Mouse (Mus musculus) CH12.LX (cell line): ENCODE measurements around the gene Ralb. TPM values are rescaled to one million over a fixed set of nuclear protein-coding genes. Genes with fewer than 3 reads are reported as not detected.

Experiments used
- DNase-seq: peaks from one replicate; pipeline ENCODE4 v3.0.0-alpha.2; 2013; ENCODE audit errors: extremely low read depth
- H3K27ac ChIP-seq: 2 replicates; pipeline ENCODE4 v1.5.1; 2012; ENCODE audit warnings: low read depth, mild to moderate bottlenecking, control low read depth, moderate library complexity; ENCODE audit not compliant: insufficient read depth
- H3K27me3 ChIP-seq: replicated peaks from 2 replicates; pipeline ENCODE3; 2012; ENCODE audit warnings: inconsistent platforms
- H3K36me3 ChIP-seq, 2 experiments: replicated peaks in 1 of 2; 2 replicates each; pipeline versions ENCODE3 to v1.6.1; 2012; ENCODE audit warnings: inconsistent platforms in 1 of 2, low read length in 1 of 2, mild to moderate bottlenecking in 1 of 2, mixed read lengths in 1 of 2, moderate library complexity in 1 of 2; ENCODE audit not compliant: control insufficient read depth in 1 of 2, insufficient read depth in 1 of 2
- H3K4me1 ChIP-seq, 2 experiments: 2 replicates each; pipeline ENCODE4 v1.6.1; 2012; ENCODE audit warnings: inconsistent platforms in 1 of 2, moderate library complexity in 1 of 2; ENCODE audit not compliant: insufficient read depth in 2 of 2, control insufficient read depth in 1 of 2
- H3K4me2 ChIP-seq: 2 replicates; pipeline ENCODE4 v1.6.1; 2012; ENCODE audit warnings: low read depth, mild to moderate bottlenecking, control low read depth; ENCODE audit not compliant: poor library complexity, insufficient read depth, severe bottlenecking
- H3K4me3 ChIP-seq, 3 experiments: fragments of 150-350 bp in 1 of 3; sonication (generic) in 1 of 3; replicated peaks in 1 of 3; 2 replicates each; pipeline versions ENCODE3 to v1.5.1; 2011 to 2012; ENCODE audit warnings: low read depth in 2 of 3, low read length in 2 of 3, mild to moderate bottlenecking in 2 of 3, moderate library complexity in 2 of 3, control low read depth in 1 of 3, improper control_type of control experiment in 1 of 3, inconsistent platforms in 1 of 3, mixed read lengths in 1 of 3; ENCODE audit not compliant: poor library complexity in 1 of 3
- H3K79me2 ChIP-seq: replicated peaks from 2 replicates; pipeline ENCODE4 v1.6.1; 2012; ENCODE audit warnings: mild to moderate bottlenecking, moderate library complexity; ENCODE audit not compliant: control insufficient read depth, poor library complexity, insufficient read depth, severe bottlenecking; ENCODE audit errors: extremely low read depth
- H3K9ac ChIP-seq: 2 replicates; pipeline ENCODE4 v1.6.1; 2012; ENCODE audit warnings: low read depth, mild to moderate bottlenecking, control low read depth, moderate library complexity; ENCODE audit not compliant: insufficient read depth
- H3K9me3 ChIP-seq: replicated peaks from 2 replicates; pipeline ENCODE3; 2012; ENCODE audit warnings: low read length, inconsistent platforms, mixed read lengths
- BHLHE40 ChIP-seq: IDR thresholded peaks from 2 replicates; pipeline ENCODE4 v1.6.1; 2011; ENCODE audit warnings: mild to moderate bottlenecking, low read depth, low read length, improper control_type of control experiment
- CHD1 ChIP-seq: IDR thresholded peaks from 2 replicates; pipeline ENCODE4 v1.6.1; 2012; ENCODE audit warnings: low read depth, low read length, improper control_type of control experiment, inconsistent platforms
- CTCF ChIP-seq, 2 experiments: IDR thresholded peaks in 1 of 2; conservative IDR thresholded peaks in 1 of 2; 2 replicates each; pipeline ENCODE4 v1.5.1; 2011 to 2012; ENCODE audit warnings: low read depth in 2 of 2, low read length in 2 of 2, improper control_type of control experiment in 1 of 2, inconsistent platforms in 1 of 2, mild to moderate bottlenecking in 1 of 2, moderate library complexity in 1 of 2
- EP300 ChIP-seq: IDR thresholded peaks from 2 replicates; pipeline ENCODE4 v1.6.1; 2011; ENCODE audit warnings: low read length, improper control_type of control experiment
- ETS1 ChIP-seq: conservative IDR thresholded peaks from 2 replicates; pipeline ENCODE4 v1.6.1; 2012; ENCODE audit warnings: low read depth, mild to moderate bottlenecking, inconsistent platforms, low read length, improper control_type of control experiment, moderate library complexity
- KAT2A ChIP-seq: IDR thresholded peaks from 2 replicates; pipeline ENCODE4 v1.6.1; 2012; ENCODE audit warnings: low read length, improper control_type of control experiment, inconsistent platforms; ENCODE audit not compliant: insufficient replicate concordance
- MXI1 ChIP-seq: IDR thresholded peaks from 2 replicates; pipeline ENCODE4 v1.6.1; 2011; ENCODE audit warnings: mild to moderate bottlenecking, low read depth, low read length, improper control_type of control experiment
- NELFE ChIP-seq: IDR thresholded peaks from 2 replicates; pipeline ENCODE4 v1.6.1; 2011; ENCODE audit warnings: low read depth, low read length, improper control_type of control experiment
- NRF1 ChIP-seq: IDR thresholded peaks from 2 replicates; pipeline ENCODE4 v1.6.1; 2014; ENCODE audit warnings: low read depth, mild to moderate bottlenecking, inconsistent platforms, low read length, improper control_type of control experiment, moderate library complexity
- POLR2A ChIP-seq: IDR thresholded peaks from 2 replicates; pipeline ENCODE4 v1.6.1; 2011; ENCODE audit warnings: low read depth, mild to moderate bottlenecking, improper control_type of control experiment, low read length
- RAD21 ChIP-seq: IDR thresholded peaks from 2 replicates; pipeline ENCODE4 v1.6.1; 2011; ENCODE audit warnings: low read depth, mild to moderate bottlenecking, low read length, improper control_type of control experiment, moderate library complexity
- SIN3A ChIP-seq: IDR thresholded peaks from 2 replicates; pipeline ENCODE4 v1.6.1; 2012; ENCODE audit warnings: low read length, improper control_type of control experiment, inconsistent platforms
- SMC3 ChIP-seq: IDR thresholded peaks from 2 replicates; pipeline ENCODE4 v1.6.1; 2011; ENCODE audit warnings: low read depth, low read length, improper control_type of control experiment
- TBP ChIP-seq: conservative IDR thresholded peaks from 2 replicates; pipeline ENCODE4 v1.6.1; 2011; ENCODE audit warnings: low read depth, low read length, improper control_type of control experiment
- TCF12 ChIP-seq: IDR thresholded peaks from 2 replicates; pipeline ENCODE4 v1.6.1; 2014; ENCODE audit warnings: low read depth, mild to moderate bottlenecking, inconsistent platforms, low read length, improper control_type of control experiment
- ZC3H11A ChIP-seq: IDR thresholded peaks from 2 replicates; pipeline ENCODE4 v1.6.1; 2012; ENCODE audit warnings: low read depth, mild to moderate bottlenecking, inconsistent platforms, low read length, improper control_type of control experiment
- ZNF384 ChIP-seq: IDR thresholded peaks from 2 replicates; pipeline ENCODE4 v1.6.1; 2012; ENCODE audit warnings: low read depth, low read length, improper control_type of control experiment, inconsistent platforms
- dilution Hi-C: fragments of 300-500 bp; cut with MboI; formaldehyde crosslinking; loops from 2 replicates; pipeline ENCODE4 v1.14.3; 2020; ENCODE audit warnings: low sequenced_read_pairs; ENCODE audit not compliant: extremely low pct_unique_long_range_greater_than_20kb, extremely low pct_ligation_motif_present
- in situ Hi-C: fragments of 300-500 bp; cut with MboI; formaldehyde crosslinking; loops from 3 replicates; pipeline ENCODE4 v1.14.3; 2019; ENCODE audit warnings: low sequenced_read_pairs, low pct_ligation_motif_present, low pct_unique_long_range_greater_than_20kb, mixed read lengths
- polyA plus RNA-seq: library from polyadenylated mRNA; unstranded; fragments of >175 nt; gene quantifications from 2 replicates; pipeline ENCODE4 v1.2.1, GENCODE M21; 2012; ENCODE audit warnings: low read depth; ENCODE audit not compliant: insufficient read length
- total RNA-seq, 2 experiments: library from RNA; depleted of rRNA; stranded (reverse); fragments of 300-350 nt in 1 of 2; fragments of >200 nt in 1 of 2; gene quantifications; 2 replicates each; pipeline ENCODE4 v1.2.3; 2012 to 2014

Ralb gene
- total and polyA plus RNA-seq, 3 experiments: 18.2 to 28.7 (median 22.9) TPM

GRCm38 (mm10) chr1:119484457-119484856 lies 20.1 kb downstream of the Ralb start:
- TF ChIP-seq ZC3H11A: no peak
- no peak for TF ChIP-seq TCF12
- TF ChIP-seq RAD21: peak; percentile 28
- peak; percentile 32 to 64; a peak in 3 of 4 replicates for TF ChIP-seq CTCF (conservative IDR thresholded peaks at IDR 0.05 in 1 of 2, IDR thresholded peaks at IDR 0.05 in 1 of 2; ENCODE audit: low read depth in 2 of 2, low read length in 2 of 2)
- no peak for TF ChIP-seq POLR2A
- H3K4me2 ChIP-seq: no peak overlapping the region
- peak; percentile 43 for DNase-seq
- no peaks in the 10 kb centered on the region for H3K79me2 ChIP-seq
- no peak overlapping the region for H3K27ac ChIP-seq
- no peak overlapping the region for H3K4me3 ChIP-seq
- in situ Hi-C loops (loop anchor here (25.0 kb wide), 1 partner anchor 397 kb away; no protein-coding TSS in a partner anchor), dilution Hi-C loops (no loop called here)
- H3K27me3 ChIP-seq: no peaks in the 10 kb centered on the region
- H3K9me3 ChIP-seq: peaks cover 2% of the 10 kb centered on the region
- peaks cover 0 to 31% of the 10 kb centered on the region in 2 experiments for H3K36me3 ChIP-seq
- no peak overlapping the region for H3K9ac ChIP-seq
- peaks cover 0 to 21% of the 10 kb centered on the region in 2 experiments; a peak in 2 of 4 replicates for H3K4me1 ChIP-seq

DNA sequence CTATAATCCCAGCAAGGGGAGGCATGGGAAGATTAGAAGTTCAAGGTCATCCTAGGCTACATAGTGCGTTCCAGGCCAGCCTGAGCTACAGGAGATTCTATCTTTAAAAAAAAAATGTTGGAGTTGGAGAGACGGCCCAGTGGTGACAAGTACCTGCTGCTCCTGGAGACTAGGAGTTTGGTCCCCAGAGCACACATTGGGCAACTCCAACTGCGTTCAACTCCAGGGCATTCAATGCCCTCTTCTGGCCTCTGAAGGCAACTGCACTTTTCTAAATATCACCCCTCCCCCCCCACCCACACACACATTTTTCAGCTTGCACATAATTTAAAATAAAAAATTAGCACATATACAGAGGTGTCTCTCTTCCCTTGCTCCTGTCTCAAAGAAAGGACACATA lies 21.7 kb downstream of the Ralb start:
- dilution Hi-C loops (no loop called here), in situ Hi-C loops (loop anchor here (25.0 kb wide), 1 partner anchor 396 kb away; no protein-coding TSS in a partner anchor)
- TF ChIP-seq RAD21 (peak; percentile 39), ZC3H11A (no peak), CTCF (conservative IDR thresholded peaks at IDR 0.05 in 1 of 2, IDR thresholded peaks at IDR 0.05 in 1 of 2; ENCODE audit: low read depth in 2 of 2, low read length in 2 of 2) (peak in 1 of 2 experiments; percentile 49; a peak in 2 of 4 replicates), SMC3 (peak; percentile 26), NELFE (no peak), EP300 (no peak)
- H3K4me3 ChIP-seq: no peak overlapping the region
- H3K9me3 ChIP-seq: peaks cover 2% of the 10 kb centered on the region
- no peak for DNase-seq
- H3K4me2 ChIP-seq: no peak overlapping the region
- no peak overlapping the region for H3K27ac ChIP-seq
- no peak overlapping the region for H3K9ac ChIP-seq
- peaks cover 0 to 23% of the 10 kb centered on the region in 2 experiments; a peak in 2 of 4 replicates for H3K4me1 ChIP-seq
- no peaks in the 10 kb centered on the region for H3K27me3 ChIP-seq
- H3K79me2 ChIP-seq: no peaks in the 10 kb centered on the region
- H3K36me3 ChIP-seq: peaks cover 0 to 34% of the 10 kb centered on the region in 2 experiments

DNA sequence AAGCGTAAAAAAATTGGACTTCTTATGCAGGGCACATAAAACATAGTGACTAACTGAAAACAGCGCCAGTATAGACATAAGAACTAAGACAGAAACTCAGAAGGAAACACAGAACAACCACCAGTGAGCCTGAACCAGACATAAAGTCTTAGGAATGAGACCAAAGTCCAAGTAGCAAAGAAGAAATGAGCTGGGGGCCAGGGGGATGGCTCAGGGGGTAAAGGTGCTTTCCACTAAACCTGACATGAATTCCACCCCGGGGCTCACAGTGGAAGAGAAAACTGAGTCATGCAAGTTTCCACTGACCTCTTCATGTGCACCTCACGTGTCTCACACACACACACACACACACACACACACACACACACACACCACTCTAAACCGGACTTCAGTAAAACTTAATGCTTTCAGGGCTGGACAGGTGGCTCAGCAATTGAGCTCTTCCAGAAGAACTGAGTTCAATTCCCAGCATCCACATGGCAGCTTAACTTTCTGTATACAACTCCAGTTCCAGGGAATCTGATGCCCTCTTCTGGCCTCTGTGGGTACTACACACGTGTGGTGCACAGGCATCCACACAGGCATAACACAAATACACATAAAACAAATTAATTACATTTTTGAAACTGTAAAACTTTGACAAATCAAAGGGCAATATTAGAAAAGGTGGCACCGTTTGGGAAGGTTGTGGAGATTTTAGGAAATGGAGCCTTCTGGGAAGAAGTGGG lies 23.2 kb downstream of the Ralb start:
- Histone ChIP-seq H3K4me3 (no peak overlapping the region), H3K9me3 (peaks cover 2% of the 10 kb centered on the region), H3K36me3 (peaks cover 3 to 42% of the 10 kb centered on the region in 2 experiments), H3K9ac (no peak overlapping the region), H3K79me2 (no peaks in the 10 kb centered on the region), H3K27me3 (no peaks in the 10 kb centered on the region), H3K4me2 (no peak overlapping the region), H3K4me1 (peaks cover 0 to 38% of the 10 kb centered on the region in 2 experiments; a peak in 2 of 4 replicates), H3K27ac (no peak overlapping the region)
- in situ Hi-C loops: loop anchor here (25.0 kb wide), 1 partner anchor 394 kb away; no protein-coding TSS in a partner anchor
- no peak for DNase-seq
- dilution Hi-C loops: no loop called here
- TF ChIP-seq TBP (no peak), KAT2A (no peak), ETS1 (no peak), CTCF (conservative IDR thresholded peaks at IDR 0.05 in 1 of 2, IDR thresholded peaks at IDR 0.05 in 1 of 2; ENCODE audit: low read depth in 2 of 2, low read length in 2 of 2) (peak; percentile 27 to 33; a peak in 3 of 4 replicates), CHD1 (no peak), ZC3H11A (no peak), BHLHE40 (0 out of 2 replicates have a peak, but pooled peaks have one; percentile 45), MXI1 (no peak), ZNF384 (no peak), SIN3A (no peak), NRF1 (no peak)
